Mouse (Mus musculus) liver, embryonic 13.5 days (tissue): ENCODE results near the gene Pvalb. TPM values are rescaled to one million over a fixed set of nuclear protein-coding genes. Genes with fewer than 3 reads are reported as not detected.

Experiments used
- ATAC-seq: fragments of 200-750 bp; cut with Nextera tagmentation; 2 replicates; pipeline ENCODE4 v1.8.0; 2017; ENCODE audit warnings: low read depth, mild to moderate bottlenecking, moderate number of reproducible peaks, moderate library complexity
- DNase-seq: peaks from one replicate; pipeline ENCODE4 v3.0.0; 2022
- H3K27ac ChIP-seq: fragments of 300-500 bp; sonication (generic); 2 replicates; pipeline ENCODE4 v1.5.1; 2015; ENCODE audit warnings: moderate library complexity, mild to moderate bottlenecking, inconsistent platforms
- H3K27me3 ChIP-seq: fragments of 300-500 bp; sonication (generic); 2 replicates; pipeline ENCODE4 v1.6.1; 2015; ENCODE audit warnings: mild to moderate bottlenecking, inconsistent platforms
- H3K36me3 ChIP-seq: fragments of 300-500 bp; sonication (generic); 2 replicates; pipeline ENCODE4 v1.6.1; 2015; ENCODE audit warnings: mild to moderate bottlenecking, inconsistent platforms
- H3K4me1 ChIP-seq: fragments of 300-500 bp; sonication (generic); replicated peaks from 2 replicates; pipeline ENCODE4 v1.6.1; 2015; ENCODE audit warnings: inconsistent platforms
- H3K4me2 ChIP-seq: fragments of 300-500 bp; sonication (generic); 2 replicates; pipeline ENCODE4 v1.6.1; 2015; ENCODE audit warnings: inconsistent platforms, mild to moderate bottlenecking, moderate library complexity
- H3K4me3 ChIP-seq: fragments of 300-500 bp; sonication (generic); replicated peaks from 2 replicates; pipeline ENCODE4 v1.5.1; 2015; ENCODE audit warnings: mild to moderate bottlenecking, inconsistent platforms
- H3K9ac ChIP-seq: fragments of 300-500 bp; sonication (generic); 2 replicates; pipeline ENCODE4 v1.6.1; 2015; ENCODE audit warnings: mild to moderate bottlenecking, inconsistent platforms
- H3K9me3 ChIP-seq: fragments of 300-500 bp; sonication (generic); replicated peaks from 2 replicates; pipeline ENCODE4 v1.6.1; 2016; ENCODE audit warnings: inconsistent platforms
- WGBS: fragments of 180-500 bp; shearing (Covaris S2); methylation state at CpG from one replicate; pipeline ENCODE4 v1.1.7; 2015; ENCODE audit not compliant: insufficient replicate concordance; 5-methylcytosine and 5-hydroxymethylcytosine counted together
- polyA plus RNA-seq: library from polyadenylated mRNA; unstranded; fragments of >200 nt; fragmentation: Nextera tagmentation; extraction: Ambion mirVana; gene quantifications from 2 replicates; pipeline ENCODE4 v1.2.1, GENCODE M21; 2015

The Pvalb gene
- polyA plus RNA-seq, 1 experiment from 2014 or later, result not detected

DNA sequence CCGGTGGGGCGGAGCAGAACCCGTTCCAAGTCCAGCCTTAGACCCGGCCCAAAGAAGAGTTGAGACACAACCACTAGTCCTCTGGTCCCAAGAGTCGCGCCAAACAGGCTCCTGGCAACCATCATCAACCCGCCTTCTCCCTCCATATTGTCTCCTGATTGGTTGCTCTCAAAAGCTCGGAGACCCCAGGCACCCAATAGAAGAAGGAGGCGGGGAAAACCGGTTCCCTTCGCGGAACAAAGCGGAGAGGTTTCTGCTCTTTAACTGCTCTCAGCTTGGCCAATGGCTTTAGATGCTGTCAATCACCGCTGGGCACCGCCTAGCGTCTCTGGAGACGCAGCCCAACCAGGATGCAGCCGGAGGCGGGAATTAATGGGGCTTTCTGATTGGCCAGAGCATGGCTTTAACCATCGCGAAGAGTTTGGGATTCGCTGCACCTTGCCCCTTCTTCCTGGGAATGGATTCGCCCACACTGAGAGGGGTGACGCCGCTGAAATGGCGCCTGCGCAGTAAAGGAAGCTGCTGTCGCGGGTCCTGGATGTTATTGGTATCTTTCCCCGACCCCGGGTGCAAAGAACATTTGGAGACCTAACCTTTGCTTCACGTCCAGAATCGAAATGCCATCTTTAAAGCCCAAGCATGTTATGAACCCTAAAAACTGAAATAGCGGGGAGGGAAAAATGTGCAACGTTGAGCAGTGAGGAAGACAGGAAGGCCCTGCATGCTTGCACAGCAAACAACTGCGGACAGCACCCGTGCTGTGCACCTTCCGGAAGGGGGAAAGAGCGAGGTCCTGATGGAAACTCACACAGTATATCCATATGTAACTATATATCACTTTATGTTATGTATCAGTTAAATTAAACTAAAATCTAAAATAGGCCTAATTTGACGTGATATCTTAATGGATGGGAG, 32.0 kb downstream of the Pvalb start, which contains the start of gene Ift27:
Gene Ift27, minus strand, starts transcription at position 136 of the 915 bp plus-strand sequence.
- DNase-seq (peak; percentile 98), ATAC-seq (peak; percentile 97)
- Histone ChIP-seq H3K9me3 (no peaks in the 10 kb centered on the region), H3K9ac (peak within 1 kb of the TSS; percentile 84), H3K4me2 (peak within 1 kb of the TSS; percentile 96), H3K4me3 (peak within 1 kb of the TSS; percentile 80), H3K27me3 (no peaks in the 10 kb centered on the region), H3K27ac (peak within 1 kb of the TSS; percentile 61), H3K36me3 (no peaks in the 10 kb centered on the region), H3K4me1 (peaks cover 32% of the 10 kb centered on the region)
- 2% methylated on average over 40 of the region's 40 CpGs for WGBS

GRCm38 (mm10) chr15:78172899-78173817, 33.0 kb downstream of the Pvalb start:
- Histone ChIP-seq H3K27ac (peak overlapping the region; percentile 55), H3K4me3 (peak overlapping the region; percentile 80), H3K27me3 (no peaks in the 10 kb centered on the region), H3K4me2 (peak overlapping the region; percentile 96), H3K9me3 (no peaks in the 10 kb centered on the region), H3K9ac (peak overlapping the region; percentile 84), H3K4me1 (peaks cover 32% of the 10 kb centered on the region), H3K36me3 (no peaks in the 10 kb centered on the region)
- WGBS, result 24% methylated on average over 26 of the region's 26 CpGs
- ATAC-seq (no peak), DNase-seq (no peak)

- WGBS, result 60% methylated on average over 11 of the region's 11 CpGs
- Histone ChIP-seq H3K4me3 (peak overlapping the region; percentile 80), H3K4me2 (peak overlapping the region; percentile 96), H3K27ac (no peak overlapping the region), H3K36me3 (no peaks in the 10 kb centered on the region), H3K27me3 (no peaks in the 10 kb centered on the region), H3K9me3 (no peaks in the 10 kb centered on the region), H3K9ac (peak overlapping the region; percentile 84; the same call in 1 of the 2 replicates), H3K4me1 (peaks cover 32% of the 10 kb centered on the region)
- DNase-seq (no peak), ATAC-seq (no peak)
These were observed 33.8 kb downstream of the Pvalb start for GRCm38 (mm10) chr15:78172256-78172898.

DNA sequence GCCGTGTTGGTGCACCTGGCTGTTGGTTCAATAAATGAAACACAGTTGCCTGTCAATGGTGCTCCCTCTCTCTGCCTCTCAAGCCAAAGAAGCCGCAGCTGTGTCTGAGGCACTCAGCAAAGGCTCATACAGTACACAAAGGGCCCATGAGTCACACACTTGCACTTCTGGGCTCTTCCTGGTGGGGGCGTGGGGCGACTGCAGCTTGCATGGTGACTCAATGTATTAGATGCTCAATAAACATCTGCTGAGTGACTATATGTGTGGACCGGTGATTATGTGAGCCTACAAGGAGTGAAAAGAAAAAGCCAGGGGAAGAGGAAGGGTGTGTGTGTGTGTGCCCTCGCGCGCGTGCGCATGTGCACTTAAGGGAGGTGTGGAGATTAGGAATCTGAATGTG, 34.5 kb downstream of the Pvalb start:
- Histone ChIP-seq H3K4me2 (no peak overlapping the region), H3K4me1 (peaks cover 32% of the 10 kb centered on the region), H3K9me3 (no peaks in the 10 kb centered on the region), H3K27me3 (no peaks in the 10 kb centered on the region), H3K4me3 (no peak overlapping the region), H3K27ac (no peak overlapping the region), H3K36me3 (no peaks in the 10 kb centered on the region), H3K9ac (peak overlapping the region; percentile 84; the same call in 1 of the 2 replicates)
- DNase-seq (no peak), ATAC-seq (no peak)
- 85% methylated on average over 10 of the region's 10 CpGs for WGBS

DNA sequence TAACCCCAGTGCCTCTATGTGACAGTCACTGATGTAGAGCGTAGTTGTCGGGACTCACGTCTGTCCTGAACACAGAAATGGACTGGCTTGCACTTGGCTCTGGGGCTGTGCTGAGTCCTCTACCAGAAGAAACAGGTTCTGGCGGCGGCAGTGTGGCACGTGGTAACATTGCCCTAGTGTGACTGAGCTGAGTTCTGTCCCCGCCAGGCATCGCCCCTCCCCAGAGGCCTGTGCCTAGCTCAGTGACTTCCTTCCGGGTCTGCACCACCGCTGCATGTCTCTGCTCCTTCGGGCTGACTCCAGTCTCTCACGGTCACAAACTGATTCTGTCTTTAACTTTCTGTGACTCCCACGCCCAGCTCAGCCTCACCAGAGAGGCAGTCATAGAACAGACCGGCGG, 35.5 kb downstream of the Pvalb start:
- no peak for DNase-seq
- Histone ChIP-seq H3K4me3 (no peak overlapping the region), H3K9ac (no peak overlapping the region), H3K9me3 (no peaks in the 10 kb centered on the region), H3K27ac (no peak overlapping the region), H3K4me1 (peaks cover 30% of the 10 kb centered on the region), H3K36me3 (no peaks in the 10 kb centered on the region), H3K4me2 (no peak overlapping the region), H3K27me3 (no peaks in the 10 kb centered on the region)
- ATAC-seq, result no peak
- 80% methylated on average over 15 of the region's 15 CpGs for WGBS

DNA sequence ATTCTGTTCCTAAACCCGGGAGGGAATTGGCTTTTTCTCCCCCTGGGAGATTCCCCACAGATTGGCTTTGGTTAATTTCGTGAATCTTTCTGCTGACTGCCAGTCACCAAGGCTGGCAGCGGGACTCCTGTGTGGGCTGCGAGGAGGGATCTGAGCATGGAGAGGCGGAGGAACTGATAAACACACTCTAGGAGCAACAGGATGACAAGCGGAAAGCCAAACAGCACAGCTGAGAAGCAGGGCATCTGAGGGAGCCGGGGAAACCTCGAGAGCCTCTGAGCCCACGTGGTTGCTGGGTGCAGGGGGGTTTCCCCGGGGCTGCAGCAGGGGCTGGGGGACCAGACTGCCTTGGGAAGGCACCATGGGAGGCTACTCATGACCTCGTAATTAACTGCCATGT, 36.6 kb downstream of the Pvalb start:
- no peak for DNase-seq
- Histone ChIP-seq H3K9ac (0 out of 2 replicates have a peak overlapping the region, but pooled peaks have one; percentile 2), H3K4me3 (no peak overlapping the region), H3K9me3 (no peaks in the 10 kb centered on the region), H3K4me2 (no peak overlapping the region), H3K4me1 (peaks cover 18% of the 10 kb centered on the region), H3K27ac (no peak overlapping the region), H3K36me3 (no peaks in the 10 kb centered on the region), H3K27me3 (no peaks in the 10 kb centered on the region)
- 69% methylated on average over 11 of the region's 11 CpGs for WGBS
- ATAC-seq, result no peak

DNA sequence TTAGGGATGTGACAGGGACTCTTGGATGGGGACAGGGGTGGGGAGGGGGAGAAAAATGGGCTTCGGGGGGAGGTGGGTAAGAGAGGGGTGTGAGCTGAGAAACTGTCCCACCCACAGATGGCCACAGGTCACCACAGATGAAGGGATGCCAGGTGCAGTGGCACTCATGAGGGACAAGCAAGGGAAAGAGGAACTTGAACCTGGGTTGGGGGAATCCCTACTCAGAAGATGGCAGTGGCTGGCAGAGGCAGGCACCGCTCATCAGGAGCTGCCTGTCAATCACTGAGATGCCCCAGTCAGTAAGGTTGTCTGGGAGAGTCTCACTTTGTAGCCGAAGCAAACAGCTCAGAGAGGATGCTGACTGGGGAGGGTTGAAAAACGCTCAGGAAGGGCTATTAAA, 40.9 kb downstream of the Pvalb start:
- no peak overlapping the region for H3K27ac ChIP-seq
- DNase-seq (no peak), ATAC-seq (no peak)
- no peaks in the 10 kb centered on the region for H3K27me3 ChIP-seq
- H3K4me3 ChIP-seq, result no peak overlapping the region
- H3K4me1 ChIP-seq, result no peaks in the 10 kb centered on the region
- H3K36me3 ChIP-seq, result no peaks in the 10 kb centered on the region; the same call in 1 of the 2 replicates
- no peak overlapping the region for H3K4me2 ChIP-seq
- 72% methylated on average over 4 of the region's 4 CpGs for WGBS
- H3K9me3 ChIP-seq, result no peaks in the 10 kb centered on the region
- H3K9ac ChIP-seq, result no peak overlapping the region

DNA sequence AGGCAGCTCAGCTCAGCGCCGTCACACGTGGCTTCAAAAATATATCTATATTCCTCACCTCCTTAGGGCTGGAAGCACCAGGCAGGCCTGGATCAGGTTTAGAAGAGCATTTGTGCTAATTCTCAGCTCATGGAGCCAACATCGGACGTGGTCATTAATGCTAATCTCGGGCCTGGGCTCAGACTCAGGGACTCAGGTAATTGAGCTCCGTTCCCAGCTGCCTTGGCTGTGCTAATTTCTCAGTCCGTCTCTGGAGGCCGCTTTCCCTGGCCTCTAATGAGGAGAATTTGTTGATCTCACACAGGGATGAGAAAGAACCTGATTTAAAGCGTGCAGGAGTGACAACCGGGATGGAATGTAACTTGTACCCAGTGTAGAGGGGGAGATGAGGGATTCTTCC, 41.7 kb downstream of the Pvalb start:
- no peak overlapping the region for H3K4me3 ChIP-seq
- no peak overlapping the region for H3K27ac ChIP-seq
- H3K4me2 ChIP-seq, result no peak overlapping the region
- no peaks in the 10 kb centered on the region for H3K4me1 ChIP-seq
- no peak for ATAC-seq
- no peak for DNase-seq
- no peaks in the 10 kb centered on the region; the same call in 1 of the 2 replicates for H3K36me3 ChIP-seq
- H3K27me3 ChIP-seq, result no peaks in the 10 kb centered on the region
- H3K9ac ChIP-seq, result no peak overlapping the region
- 83% methylated on average over 11 of the region's 11 CpGs for WGBS
- no peaks in the 10 kb centered on the region for H3K9me3 ChIP-seq

DNA sequence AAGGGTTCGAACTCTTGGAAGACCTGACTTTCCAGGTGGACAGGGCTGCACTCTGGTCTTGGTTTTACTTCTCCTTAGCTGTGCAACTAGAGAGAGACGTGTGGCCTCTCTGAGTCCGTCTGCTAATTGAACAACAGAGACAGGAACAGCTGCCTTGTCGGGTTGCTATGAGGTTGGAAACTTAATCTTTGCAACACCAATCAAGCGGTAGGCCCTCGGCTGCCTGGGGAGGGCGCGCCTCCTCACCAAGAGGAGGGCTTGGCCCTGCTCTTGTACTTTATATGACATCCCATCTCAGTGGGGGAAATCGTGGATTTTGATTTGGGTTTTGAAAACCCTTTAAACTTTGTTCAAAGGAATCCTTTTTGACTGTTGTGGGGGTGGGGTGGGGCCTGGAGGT, 44.3 kb downstream of the Pvalb start:
- Histone ChIP-seq H3K4me2 (no peak overlapping the region), H3K36me3 (no peaks in the 10 kb centered on the region; the same call in 1 of the 2 replicates), H3K9ac (no peak overlapping the region), H3K27ac (no peak overlapping the region), H3K4me3 (no peak overlapping the region), H3K9me3 (no peaks in the 10 kb centered on the region), H3K4me1 (no peaks in the 10 kb centered on the region), H3K27me3 (no peaks in the 10 kb centered on the region)
- no peak for DNase-seq
- WGBS, result 83% methylated on average over 9 of the region's 9 CpGs
- ATAC-seq, result no peak

DNA sequence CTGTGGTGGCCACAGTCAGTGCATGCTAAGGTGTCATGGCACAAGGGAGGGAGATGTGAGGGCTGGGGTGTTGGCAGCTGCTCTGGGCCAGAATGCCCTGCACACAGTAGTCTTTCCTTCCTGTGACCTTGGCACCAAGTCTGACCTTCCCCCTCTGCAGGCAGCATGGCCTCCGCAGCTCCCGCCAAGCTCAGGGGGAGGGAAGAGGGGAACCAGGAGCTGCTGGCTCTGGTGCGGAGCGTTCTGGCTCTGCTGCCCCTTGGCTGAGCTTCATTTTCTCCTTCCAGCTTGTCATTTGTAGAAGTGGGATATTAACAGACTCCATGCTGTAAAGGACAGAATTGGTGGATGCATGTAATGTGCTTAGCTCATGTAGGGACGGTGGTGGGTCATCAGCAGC, 47.9 kb downstream of the Pvalb start:
- Histone ChIP-seq H3K4me1 (no peaks in the 10 kb centered on the region), H3K27me3 (no peaks in the 10 kb centered on the region), H3K4me3 (no peak overlapping the region), H3K27ac (no peak overlapping the region), H3K9ac (no peak overlapping the region), H3K9me3 (no peaks in the 10 kb centered on the region), H3K4me2 (no peak overlapping the region), H3K36me3 (no peaks in the 10 kb centered on the region)
- DNase-seq (no peak), ATAC-seq (no peak)
- WGBS, result 84% methylated on average over 4 of the region's 5 CpGs

DNA sequence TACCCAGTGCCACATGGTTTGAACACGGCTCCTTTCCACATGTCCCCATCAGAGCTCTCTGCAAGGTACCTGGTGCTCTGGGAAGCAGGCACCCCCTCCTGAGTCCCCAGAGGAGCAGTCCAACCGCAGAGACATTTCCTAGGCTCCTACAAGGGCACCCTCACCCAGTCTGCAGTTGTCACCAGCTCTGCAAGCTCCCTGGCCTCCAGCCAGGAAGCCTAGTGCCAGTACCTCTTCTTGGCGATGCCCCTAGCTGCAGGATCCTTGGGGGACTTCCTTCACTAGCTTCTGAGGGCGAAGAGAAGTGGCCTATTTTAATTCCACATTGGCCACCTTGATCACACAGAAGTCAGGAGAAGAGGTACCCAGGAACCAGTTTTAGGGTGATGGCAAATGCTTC, 48.4 kb downstream of the Pvalb start:
- no peak for DNase-seq
- WGBS, result 48% methylated on average over 4 of the region's 4 CpGs

More for the DNA sequence above, 48.4 kb downstream of the Pvalb start:
- Histone ChIP-seq H3K4me3 (no peak overlapping the region), H3K9ac (no peak overlapping the region), H3K27me3 (no peaks in the 10 kb centered on the region), H3K9me3 (no peaks in the 10 kb centered on the region), H3K27ac (no peak overlapping the region), H3K4me1 (no peaks in the 10 kb centered on the region), H3K36me3 (no peaks in the 10 kb centered on the region), H3K4me2 (no peak overlapping the region)
- ATAC-seq, result no peak
